Mouse (Mus musculus) CH12.LX (cell line): ENCODE data around the gene Ascl5. TPM values are rescaled to one million over a fixed set of nuclear protein-coding genes. Genes with fewer than 3 reads are reported as not detected.
A peak's percentile ranks its signal among the peaks of the same experiment; 100 is the strongest.

Experiments used
- DNase-seq: peaks from one replicate; pipeline ENCODE4 v3.0.0-alpha.2; 2013; ENCODE audit errors: extremely low read depth
- H3K27ac ChIP-seq: 2 replicates; pipeline ENCODE4 v1.5.1; 2012; ENCODE audit warnings: low read depth, mild to moderate bottlenecking, control low read depth, moderate library complexity; ENCODE audit not compliant: insufficient read depth
- H3K27me3 ChIP-seq: replicated peaks from 2 replicates; pipeline ENCODE3; 2012; ENCODE audit warnings: inconsistent platforms
- H3K36me3 ChIP-seq, 2 experiments: replicated peaks in 1 of 2; 2 replicates each; pipeline versions ENCODE3 to v1.6.1; 2012; ENCODE audit warnings: inconsistent platforms in 1 of 2, low read length in 1 of 2, mild to moderate bottlenecking in 1 of 2, mixed read lengths in 1 of 2, moderate library complexity in 1 of 2; ENCODE audit not compliant: control insufficient read depth in 1 of 2, insufficient read depth in 1 of 2
- H3K4me1 ChIP-seq, 2 experiments: 2 replicates each; pipeline ENCODE4 v1.6.1; 2012; ENCODE audit warnings: inconsistent platforms in 1 of 2, moderate library complexity in 1 of 2; ENCODE audit not compliant: insufficient read depth in 2 of 2, control insufficient read depth in 1 of 2
- H3K4me2 ChIP-seq: 2 replicates; pipeline ENCODE4 v1.6.1; 2012; ENCODE audit warnings: low read depth, mild to moderate bottlenecking, control low read depth; ENCODE audit not compliant: poor library complexity, insufficient read depth, severe bottlenecking
- H3K4me3 ChIP-seq, 3 experiments: fragments of 150-350 bp in 1 of 3; sonication (generic) in 1 of 3; replicated peaks in 1 of 3; 2 replicates each; pipeline versions ENCODE3 to v1.5.1; 2011 to 2012; ENCODE audit warnings: low read depth in 2 of 3, low read length in 2 of 3, mild to moderate bottlenecking in 2 of 3, moderate library complexity in 2 of 3, control low read depth in 1 of 3, improper control_type of control experiment in 1 of 3, inconsistent platforms in 1 of 3, mixed read lengths in 1 of 3; ENCODE audit not compliant: poor library complexity in 1 of 3
- H3K79me2 ChIP-seq: replicated peaks from 2 replicates; pipeline ENCODE4 v1.6.1; 2012; ENCODE audit warnings: mild to moderate bottlenecking, moderate library complexity; ENCODE audit not compliant: control insufficient read depth, poor library complexity, insufficient read depth, severe bottlenecking; ENCODE audit errors: extremely low read depth
- H3K9ac ChIP-seq: 2 replicates; pipeline ENCODE4 v1.6.1; 2012; ENCODE audit warnings: low read depth, mild to moderate bottlenecking, control low read depth, moderate library complexity; ENCODE audit not compliant: insufficient read depth
- H3K9me3 ChIP-seq: replicated peaks from 2 replicates; pipeline ENCODE3; 2012; ENCODE audit warnings: low read length, inconsistent platforms, mixed read lengths
- CHD1 ChIP-seq: IDR thresholded peaks from 2 replicates; pipeline ENCODE4 v1.6.1; 2012; ENCODE audit warnings: low read depth, low read length, improper control_type of control experiment, inconsistent platforms
- CHD2 ChIP-seq: IDR thresholded peaks from 2 replicates; pipeline ENCODE4 v1.6.1; 2011; ENCODE audit warnings: low read length, improper control_type of control experiment
- CTCF ChIP-seq, 2 experiments: IDR thresholded peaks in 1 of 2; conservative IDR thresholded peaks in 1 of 2; 2 replicates each; pipeline ENCODE4 v1.5.1; 2011 to 2012; ENCODE audit warnings: low read depth in 2 of 2, low read length in 2 of 2, improper control_type of control experiment in 1 of 2, inconsistent platforms in 1 of 2, mild to moderate bottlenecking in 1 of 2, moderate library complexity in 1 of 2
- ETS1 ChIP-seq: conservative IDR thresholded peaks from 2 replicates; pipeline ENCODE4 v1.6.1; 2012; ENCODE audit warnings: low read depth, mild to moderate bottlenecking, inconsistent platforms, low read length, improper control_type of control experiment, moderate library complexity
- JUN ChIP-seq: IDR thresholded peaks from 2 replicates; pipeline ENCODE4 v1.6.1; 2011; ENCODE audit warnings: low read depth, mild to moderate bottlenecking, low read length, improper control_type of control experiment, moderate library complexity; ENCODE audit not compliant: insufficient read depth
- JUND ChIP-seq: conservative IDR thresholded peaks from 2 replicates; pipeline ENCODE4 v1.6.1; 2011; ENCODE audit warnings: low read depth, low read length, improper control_type of control experiment
- MAFK ChIP-seq: IDR thresholded peaks from 2 replicates; pipeline ENCODE4 v1.6.1; 2011; ENCODE audit warnings: low read length, improper control_type of control experiment; ENCODE audit not compliant: insufficient replicate concordance
- MAX ChIP-seq: IDR thresholded peaks from 2 replicates; pipeline ENCODE4 v1.6.1; 2011; ENCODE audit warnings: low read length, improper control_type of control experiment
- MAZ ChIP-seq: IDR thresholded peaks from 2 replicates; pipeline ENCODE4 v1.6.1; 2012; ENCODE audit warnings: low read depth, mild to moderate bottlenecking, inconsistent platforms, low read length, improper control_type of control experiment, moderate library complexity
- MYC ChIP-seq: IDR thresholded peaks from 2 replicates; pipeline ENCODE4 v1.6.1; 2011; ENCODE audit warnings: low read depth, mild to moderate bottlenecking, improper control_type of control experiment, low read length
- PAX5 ChIP-seq: IDR thresholded peaks from 2 replicates; pipeline ENCODE4 v1.6.1; 2012; ENCODE audit warnings: low read length, inconsistent platforms, mixed read lengths
- POLR2AphosphoS2 ChIP-seq: IDR thresholded peaks from 2 replicates; pipeline ENCODE4 v1.6.1; 2011; ENCODE audit warnings: low read depth, low read length, improper control_type of control experiment
- RAD21 ChIP-seq: IDR thresholded peaks from 2 replicates; pipeline ENCODE4 v1.6.1; 2011; ENCODE audit warnings: low read depth, mild to moderate bottlenecking, low read length, improper control_type of control experiment, moderate library complexity
- RCOR1 ChIP-seq: conservative IDR thresholded peaks from 2 replicates; pipeline ENCODE4 v1.6.1; 2012; ENCODE audit warnings: low read depth, mild to moderate bottlenecking, inconsistent platforms, low read length, improper control_type of control experiment
- SIN3A ChIP-seq: IDR thresholded peaks from 2 replicates; pipeline ENCODE4 v1.6.1; 2012; ENCODE audit warnings: low read length, improper control_type of control experiment, inconsistent platforms
- SMC3 ChIP-seq: IDR thresholded peaks from 2 replicates; pipeline ENCODE4 v1.6.1; 2011; ENCODE audit warnings: low read depth, low read length, improper control_type of control experiment
- TBP ChIP-seq: conservative IDR thresholded peaks from 2 replicates; pipeline ENCODE4 v1.6.1; 2011; ENCODE audit warnings: low read depth, low read length, improper control_type of control experiment
- USF2 ChIP-seq: conservative IDR thresholded peaks from 2 replicates; pipeline ENCODE4 v1.6.1; 2011; ENCODE audit warnings: low read depth, low read length, improper control_type of control experiment
- ZMIZ1 ChIP-seq: IDR thresholded peaks from 2 replicates; pipeline ENCODE4 v1.6.1; 2012; ENCODE audit warnings: low read depth, mild to moderate bottlenecking, inconsistent platforms, low read length, improper control_type of control experiment
- ZNF384 ChIP-seq: IDR thresholded peaks from 2 replicates; pipeline ENCODE4 v1.6.1; 2012; ENCODE audit warnings: low read depth, low read length, improper control_type of control experiment, inconsistent platforms
- dilution Hi-C: fragments of 300-500 bp; cut with MboI; formaldehyde crosslinking; loops from 2 replicates; pipeline ENCODE4 v1.14.3; 2020; ENCODE audit warnings: low sequenced_read_pairs; ENCODE audit not compliant: extremely low pct_unique_long_range_greater_than_20kb, extremely low pct_ligation_motif_present
- in situ Hi-C: fragments of 300-500 bp; cut with MboI; formaldehyde crosslinking; loops from 3 replicates; pipeline ENCODE4 v1.14.3; 2019; ENCODE audit warnings: low sequenced_read_pairs, low pct_ligation_motif_present, low pct_unique_long_range_greater_than_20kb, mixed read lengths
- polyA plus RNA-seq: library from polyadenylated mRNA; unstranded; fragments of >175 nt; gene quantifications from 2 replicates; pipeline ENCODE4 v1.2.1, GENCODE M21; 2012; ENCODE audit warnings: low read depth; ENCODE audit not compliant: insufficient read length
- total RNA-seq, 2 experiments: library from RNA; depleted of rRNA; stranded (reverse); fragments of 300-350 nt in 1 of 2; fragments of >200 nt in 1 of 2; gene quantifications; 2 replicates each; pipeline ENCODE4 v1.2.3; 2012 to 2014

Ascl5 gene
- total and polyA plus RNA-seq, 3 experiments: not detected

- TF ChIP-seq POLR2AphosphoS2: no peak
- no peak for TF ChIP-seq ZNF384
- TF ChIP-seq MAX: no peak
- peak; percentile 56 for TF ChIP-seq RAD21
- peak; percentile 50 for TF ChIP-seq SMC3
- TF ChIP-seq MAZ: no peak
- no peak for TF ChIP-seq ZMIZ1
- no peak for TF ChIP-seq MAFK
- TF ChIP-seq ETS1: no peak
- peak; percentile 48 to 74; a peak in 3 of 4 replicates for TF ChIP-seq CTCF (conservative IDR thresholded peaks at IDR 0.05 in 1 of 2, IDR thresholded peaks at IDR 0.05 in 1 of 2; ENCODE audit: low read depth in 2 of 2, low read length in 2 of 2)
- TF ChIP-seq JUN: no peak
- TF ChIP-seq RCOR1: no peak
- dilution Hi-C loops: no loop called here
- H3K27me3 ChIP-seq: peaks cover 51% of the 10 kb centered on the region
- peak; percentile 35 for DNase-seq
- in situ Hi-C loops: loop anchor here (10.0 kb wide), 2 partner anchors 83 to 167 kb away; partner anchors contain the start of gene Mroh3
- H3K9me3 ChIP-seq: no peaks in the 10 kb centered on the region
- H3K4me3 ChIP-seq: no peak overlapping the region
- no peaks in the 10 kb centered on the region for H3K4me1 ChIP-seq
- H3K36me3 ChIP-seq: no peaks in the 10 kb centered on the region
- no peak overlapping the region for H3K27ac ChIP-seq
- H3K9ac ChIP-seq: no peak overlapping the region
- H3K79me2 ChIP-seq: no peaks in the 10 kb centered on the region
- H3K4me2 ChIP-seq: no peak overlapping the region
These were observed 3.2 kb upstream of the Ascl5 start for GRCm38 (mm10) chr1:136047432-136047831.

GRCm38 (mm10) chr1:136047894-136048293, 2.7 kb upstream of the Ascl5 start:
- TF ChIP-seq MYC (no peak), JUND (no peak), PAX5 (no peak), CHD2 (no peak), RCOR1 (no peak), CHD1 (no peak), TBP (no peak), USF2 (no peak), ZNF384 (no peak), SIN3A (no peak), RAD21 (no peak), ETS1 (no peak)
- Histone ChIP-seq H3K27me3 (peaks cover 51% of the 10 kb centered on the region), H3K27ac (no peak overlapping the region), H3K9ac (no peak overlapping the region), H3K4me1 (no peaks in the 10 kb centered on the region), H3K36me3 (no peaks in the 10 kb centered on the region), H3K4me2 (no peak overlapping the region), H3K9me3 (no peaks in the 10 kb centered on the region), H3K79me2 (no peaks in the 10 kb centered on the region), H3K4me3 (no peak overlapping the region)
- DNase-seq: no peak
- in situ Hi-C loops (loop anchor here (10.0 kb wide), 2 partner anchors 83 to 167 kb away; partner anchors contain the start of gene Mroh3), dilution Hi-C loops (no loop called here)
